Mouse (Mus musculus): ENCODE measurements around the gene Uncx. TPM values are rescaled to one million over a fixed set of nuclear protein-coding genes. Genes with fewer than 3 reads are reported as not detected.

Uncx gene
- polyA plus RNA-seq, 1 experiment from 2014 or later: 43.3 TPM

- H3K27ac ChIP-seq (replicated peaks): peak overlapping the region; percentile 97
- ATAC-seq (ENCODE audit: low read depth): peak; percentile 45
- H3K4me1 ChIP-seq (replicated peaks): peaks cover 70% of the 10 kb centered on the region
- no peaks in the 10 kb centered on the region for H3K9me3 ChIP-seq
- H3K4me3 ChIP-seq: peak overlapping the region; percentile 63
- peak overlapping the region; percentile 71 for H3K4me2 ChIP-seq
- H3K36me3 ChIP-seq: no peaks in the 10 kb centered on the region
- WGBS: under 1% methylated on average over 71 of the region's 71 CpGs
- H3K27me3 ChIP-seq: peaks cover 86% of the 10 kb centered on the region
- peak overlapping the region; percentile 90 for H3K9ac ChIP-seq
Observed at GRCm38 (mm10) chr5:139543650-139544270, 466 bp downstream of the Uncx start.

DNA sequence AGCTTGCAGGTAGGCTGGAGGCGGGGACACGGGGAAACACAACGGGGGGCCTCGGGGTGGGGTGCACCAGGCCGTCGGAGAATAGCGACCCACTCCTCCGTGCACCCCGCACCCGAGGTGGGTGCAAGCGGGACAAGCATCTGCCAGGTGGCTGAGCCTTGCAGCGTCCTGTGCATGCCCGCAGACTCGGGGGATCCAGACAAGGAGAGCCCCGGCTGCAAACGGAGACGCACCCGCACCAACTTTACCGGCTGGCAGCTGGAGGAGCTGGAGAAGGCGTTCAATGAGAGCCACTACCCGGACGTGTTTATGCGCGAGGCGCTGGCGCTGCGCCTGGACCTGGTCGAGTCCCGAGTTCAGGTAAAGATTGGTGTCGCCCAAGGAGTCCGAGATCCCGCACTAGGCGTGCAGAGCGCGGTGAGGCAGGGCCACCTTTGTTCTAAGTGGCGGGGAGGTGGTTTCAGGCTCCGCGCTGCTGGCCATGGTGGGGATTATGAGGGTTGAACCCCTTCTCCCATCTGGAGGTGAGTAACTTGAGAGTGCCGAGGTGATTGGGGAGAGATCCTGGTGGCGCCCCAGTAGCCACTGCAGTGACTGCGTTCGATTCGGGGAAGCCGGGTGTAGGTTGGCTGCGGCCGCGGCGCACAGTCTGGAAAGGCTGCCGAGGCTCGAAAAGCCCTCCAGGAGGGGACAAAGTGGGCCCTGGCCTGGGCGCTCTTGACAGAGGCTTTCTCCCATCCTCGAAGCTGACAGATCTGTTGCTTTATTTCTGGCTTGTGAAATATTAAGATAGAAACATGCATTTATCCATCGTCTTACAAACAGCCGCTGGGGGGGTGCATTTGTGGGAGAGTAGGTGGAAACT is 1.2 kb downstream of the Uncx start:
- H3K4me2 ChIP-seq: peak overlapping the region; percentile 71
- peaks cover 70% of the 10 kb centered on the region for H3K4me1 ChIP-seq (replicated peaks)
- H3K9ac ChIP-seq: peak overlapping the region; percentile 90
- no peak for ATAC-seq (ENCODE audit: low read depth)
- H3K36me3 ChIP-seq: no peaks in the 10 kb centered on the region
- H3K4me3 ChIP-seq: peak overlapping the region; percentile 63
- peak overlapping the region; percentile 97 for H3K27ac ChIP-seq (replicated peaks)
- no peaks in the 10 kb centered on the region for H3K9me3 ChIP-seq
- H3K27me3 ChIP-seq: peaks cover 85% of the 10 kb centered on the region
- 1% methylated on average over 54 of the region's 54 CpGs for WGBS

DNA sequence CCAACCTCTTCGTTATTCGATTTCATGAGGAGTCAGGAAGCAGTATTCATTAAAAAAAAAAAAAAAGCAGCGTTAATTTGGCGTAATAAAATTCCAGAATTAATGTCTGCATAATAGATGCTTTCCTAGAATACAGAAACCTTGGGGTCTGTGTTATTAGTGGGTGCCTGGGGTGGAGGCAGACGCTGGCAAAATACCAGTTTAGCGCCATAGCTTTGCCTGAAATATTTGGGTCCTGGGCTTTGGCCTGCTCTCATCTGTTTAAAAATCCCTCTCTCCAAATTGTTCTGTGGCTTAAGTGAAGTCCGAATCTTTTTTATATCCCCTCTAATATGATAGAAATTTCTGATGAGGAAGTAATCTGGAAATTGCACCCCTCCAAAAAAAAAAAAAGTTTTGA is 1.9 kb downstream of the Uncx start:
- H3K27me3 ChIP-seq: peaks cover 87% of the 10 kb centered on the region
- H3K4me2 ChIP-seq: peak overlapping the region; percentile 71
- no peaks in the 10 kb centered on the region for H3K36me3 ChIP-seq
- peaks cover 72% of the 10 kb centered on the region for H3K4me1 ChIP-seq (replicated peaks)
- under 1% methylated on average over 7 of the region's 7 CpGs for WGBS
- H3K27ac ChIP-seq (replicated peaks): peak overlapping the region; percentile 97
- ATAC-seq (ENCODE audit: low read depth): no peak
- H3K9ac ChIP-seq: peak overlapping the region; percentile 90
- peak overlapping the region; percentile 63 for H3K4me3 ChIP-seq
- no peaks in the 10 kb centered on the region for H3K9me3 ChIP-seq

GRCm38 (mm10) chr5:139545673-139546335 is 2.5 kb downstream of the Uncx start:
- peak overlapping the region; percentile 71 for H3K4me2 ChIP-seq
- no peak for ATAC-seq (ENCODE audit: low read depth)
- WGBS: 2% methylated on average over 9 of the region's 9 CpGs
- H3K9me3 ChIP-seq: no peaks in the 10 kb centered on the region
- H3K36me3 ChIP-seq: no peaks in the 10 kb centered on the region
- peaks cover 86% of the 10 kb centered on the region for H3K27me3 ChIP-seq
- peaks cover 72% of the 10 kb centered on the region for H3K4me1 ChIP-seq (replicated peaks)
- peak overlapping the region; percentile 63 for H3K4me3 ChIP-seq
- H3K9ac ChIP-seq: peak overlapping the region; percentile 90
- H3K27ac ChIP-seq (replicated peaks): peak overlapping the region; percentile 97

GRCm38 (mm10) chr5:139546336-139546770 is 3.1 kb downstream of the Uncx start:
- H3K4me1 ChIP-seq (replicated peaks): peaks cover 72% of the 10 kb centered on the region
- ATAC-seq (ENCODE audit: low read depth): no peak
- H3K9me3 ChIP-seq: no peaks in the 10 kb centered on the region

DNA sequence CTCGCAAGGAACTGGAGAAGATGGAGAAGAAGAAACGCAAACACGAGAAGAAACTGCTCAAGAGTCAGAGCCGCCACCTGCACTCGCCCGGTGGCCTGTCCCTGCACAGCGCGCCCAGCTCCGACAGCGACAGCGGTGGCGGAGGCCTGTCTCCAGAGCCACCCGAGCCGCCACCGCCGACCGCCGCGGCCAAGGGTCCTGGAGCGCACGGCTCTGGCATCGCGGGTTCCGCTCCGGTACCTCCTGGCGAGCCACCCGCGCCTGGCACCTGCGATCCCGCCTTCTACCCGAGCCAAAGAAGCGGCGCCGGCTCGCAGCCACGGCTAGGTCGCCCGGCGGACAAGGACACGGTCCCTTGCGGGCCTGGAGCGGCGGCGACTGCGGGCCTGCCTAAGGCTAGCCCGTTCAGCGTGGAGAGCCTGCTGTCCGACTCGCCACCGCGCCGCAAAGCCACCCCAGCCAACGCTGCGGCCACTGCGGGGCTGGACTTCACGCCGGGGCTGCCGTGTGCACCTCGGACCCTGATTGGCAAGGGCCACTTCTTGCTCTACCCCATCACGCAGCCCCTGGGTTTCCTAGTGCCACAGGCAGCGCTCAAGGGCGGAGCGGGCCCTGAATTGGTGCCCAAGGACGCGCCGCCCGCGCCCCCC is 3.6 kb downstream of the Uncx start:
- Histone ChIP-seq H3K36me3 (no peaks in the 10 kb centered on the region), H3K4me2 (peak overlapping the region; percentile 71), H3K9me3 (no peaks in the 10 kb centered on the region), H3K9ac (peak overlapping the region; percentile 90), H3K4me1 (replicated peaks) (peaks cover 72% of the 10 kb centered on the region), H3K4me3 (peak overlapping the region; percentile 63), H3K27ac (replicated peaks) (peak overlapping the region; percentile 97), H3K27me3 (peaks cover 82% of the 10 kb centered on the region)
- ATAC-seq (ENCODE audit: low read depth): no peak
- WGBS: under 1% methylated on average over 68 of the region's 68 CpGs

More at GRCm38 (mm10) chr5:139546336-139546770, 3.1 kb downstream of the Uncx start:
- H3K27me3 ChIP-seq: peaks cover 85% of the 10 kb centered on the region
- H3K4me2 ChIP-seq: peak overlapping the region; percentile 71
- under 1% methylated on average over 26 of the region's 26 CpGs for WGBS
- H3K36me3 ChIP-seq: no peaks in the 10 kb centered on the region
- H3K27ac ChIP-seq (replicated peaks): peak overlapping the region; percentile 97
- peak overlapping the region; percentile 90 for H3K9ac ChIP-seq
- H3K4me3 ChIP-seq: peak overlapping the region; percentile 63

DNA sequence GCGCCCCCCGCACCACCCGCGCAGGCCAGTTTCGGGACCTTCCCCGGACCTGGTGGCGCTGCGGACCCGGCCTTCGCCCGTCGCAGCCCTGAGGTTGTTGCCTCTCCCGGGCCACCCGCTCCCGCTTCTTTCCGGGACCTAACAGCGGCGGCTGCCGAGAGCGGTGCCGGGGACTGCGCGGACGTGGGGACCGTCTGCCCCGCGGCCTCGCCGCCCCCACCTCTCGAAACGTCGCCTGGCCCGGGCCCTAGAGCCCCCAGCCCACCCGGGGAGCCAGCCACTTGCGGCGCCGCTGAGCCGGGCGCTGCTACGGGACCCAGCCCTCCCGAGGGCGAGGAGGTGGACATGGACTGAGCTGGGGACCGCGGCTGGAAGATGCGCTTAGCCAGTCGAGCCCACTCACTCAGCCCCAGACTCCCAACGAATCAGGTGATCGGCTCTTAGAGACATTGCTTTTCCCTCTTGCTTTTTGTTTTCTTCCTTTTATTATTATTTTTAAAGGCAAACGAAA is 4.2 kb downstream of the Uncx start:
- WGBS: under 1% methylated on average over 49 of the region's 49 CpGs
- H3K27me3 ChIP-seq: peaks cover 82% of the 10 kb centered on the region
- H3K27ac ChIP-seq (replicated peaks): peak overlapping the region; percentile 97
- peak overlapping the region; percentile 90 for H3K9ac ChIP-seq
- H3K4me3 ChIP-seq: peak overlapping the region; percentile 63
- H3K9me3 ChIP-seq: no peaks in the 10 kb centered on the region
- ATAC-seq (ENCODE audit: low read depth): no peak
- peak overlapping the region; percentile 71 for H3K4me2 ChIP-seq
- H3K4me1 ChIP-seq (replicated peaks): peaks cover 75% of the 10 kb centered on the region
- H3K36me3 ChIP-seq: no peaks in the 10 kb centered on the region

- no peak overlapping the region for H3K4me3 ChIP-seq
- peaks cover 96% of the 10 kb centered on the region for H3K4me1 ChIP-seq (replicated peaks)
- no peaks in the 10 kb centered on the region for H3K9me3 ChIP-seq
- H3K36me3 ChIP-seq: no peaks in the 10 kb centered on the region
- peak overlapping the region; percentile 57 for H3K9ac ChIP-seq
- peaks cover 87% of the 10 kb centered on the region for H3K27me3 ChIP-seq
- ATAC-seq (ENCODE audit: low read depth): no peak
- WGBS: 1% methylated on average over 28 of the region's 29 CpGs
- H3K27ac ChIP-seq (replicated peaks): peak overlapping the region; percentile 54
- peak overlapping the region; percentile 71 for H3K4me2 ChIP-seq
Observed at GRCm38 (mm10) chr5:139553446-139554273, 10.4 kb downstream of the Uncx start.

- no peaks in the 10 kb centered on the region for H3K9me3 ChIP-seq
- H3K27ac ChIP-seq (replicated peaks): peak overlapping the region; percentile 38; the same call in 1 of the 2 replicates
- no peak overlapping the region for H3K4me3 ChIP-seq
- ATAC-seq (ENCODE audit: low read depth): no peak
- no peaks in the 10 kb centered on the region for H3K36me3 ChIP-seq
- whole genome bisulfite sequencing: 2% methylated on average over 28 of the region's 28 CpGs
- peaks cover 96% of the 10 kb centered on the region for H3K4me1 ChIP-seq (replicated peaks)
- H3K27me3 ChIP-seq: peaks cover 87% of the 10 kb centered on the region
- H3K4me2 ChIP-seq: peak overlapping the region; percentile 13; the same call in 1 of the 2 replicates
- peak overlapping the region; percentile 47; the same call in 1 of the 2 replicates for H3K9ac ChIP-seq
Observed at GRCm38 (mm10) chr5:139554478-139555335, 11.4 kb downstream of the Uncx start.

DNA sequence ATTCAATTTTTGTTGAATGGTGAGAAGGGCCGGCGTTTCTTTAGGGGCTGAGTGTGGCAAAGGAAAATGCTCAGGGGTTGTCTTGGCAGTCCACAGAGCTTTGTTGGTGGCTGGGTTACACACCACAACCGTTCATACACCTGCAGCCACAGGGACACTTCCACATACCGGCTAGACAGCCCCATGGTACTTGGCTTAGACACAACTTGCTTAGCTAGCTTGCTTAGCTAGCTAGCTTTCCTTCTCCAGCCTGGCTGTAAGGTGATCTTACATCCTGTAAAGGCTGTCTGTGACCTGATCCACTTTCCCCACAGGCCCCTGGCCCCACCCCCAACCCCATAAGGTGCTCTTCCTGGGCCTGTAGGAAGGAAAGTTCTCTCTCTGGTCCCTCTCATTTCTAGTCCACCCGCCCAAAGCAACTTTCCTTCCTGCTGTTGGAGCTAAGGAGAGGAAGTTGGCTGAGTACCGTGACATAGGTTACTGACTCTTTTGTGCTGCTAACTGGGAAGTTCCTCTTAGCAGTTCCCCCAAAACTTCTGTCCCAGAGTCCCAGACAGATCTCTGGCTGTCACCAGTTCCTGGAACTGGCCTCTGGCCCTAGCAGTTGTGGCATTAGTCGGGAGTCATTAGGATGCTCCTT is 12.3 kb downstream of the Uncx start:
- no peak overlapping the region for H3K9ac ChIP-seq
- 4% methylated on average over 7 of the region's 7 CpGs for WGBS
- H3K27ac ChIP-seq (replicated peaks): no peak overlapping the region
- no peak overlapping the region for H3K4me3 ChIP-seq
- no peaks in the 10 kb centered on the region for H3K36me3 ChIP-seq
- no peak for ATAC-seq (ENCODE audit: low read depth)
- H3K4me1 ChIP-seq (replicated peaks): peaks cover 95% of the 10 kb centered on the region
- H3K9me3 ChIP-seq: no peaks in the 10 kb centered on the region
- no peak overlapping the region for H3K4me2 ChIP-seq
- peaks cover 89% of the 10 kb centered on the region for H3K27me3 ChIP-seq

Data from neural tube, embryonic 13.5 days (tissue).